Mouse (Mus musculus) left cerebral cortex, adult 2 months (tissue): ENCODE results near the gene Foxo3. TPM values are rescaled to one million over a fixed set of nuclear protein-coding genes. Genes with fewer than 3 reads are reported as not detected.
A peak's percentile ranks its signal among the peaks of the same experiment; 100 is the strongest.

Experiments used
- DNase-seq, 2 experiments: peaks; one replicate each; pipeline ENCODE4 v3.0.0; 2021 to 2022; ENCODE audit warnings: low spot score in 2 of 2, mixed read lengths in 1 of 2; ENCODE audit errors: extremely low spot score in 1 of 2
- H3K27ac ChIP-seq: fragments of 200-600 bp; 2 replicates; pipeline ENCODE4 v1.8.1; 2022
- H3K4me3 ChIP-seq: fragments of 200-600 bp; 2 replicates; pipeline ENCODE4 v1.8.1; 2022
- CTCF ChIP-seq: fragments of 200-600 bp; IDR thresholded peaks from 2 replicates; pipeline ENCODE4 v1.8.1; 2022; ENCODE audit warnings: antibody characterized with exemption, mild to moderate bottlenecking, moderate library complexity
- intact Hi-C: fragments of 180-260 bp; cut with DNase I; formaldehyde crosslinking; loops from one replicate; pipeline ENCODE4 v1.15.1; 2025
- total RNA-seq, 2 experiments: library from RNA; stranded (reverse); gene quantifications; 2 replicates each; pipeline ENCODE4 v1.2.3; 2021

The Foxo3 gene
- total RNA-seq, 2 experiments from 2014 or later = 74.6 to 77.5 TPM

- TF ChIP-seq CTCF = peak; percentile 26
- intact Hi-C loops = loop anchor here (2.0 to 10.0 kb wide), 4 partner anchors 467 to 863 kb away; partner anchors contain the start of gene Cd164
- DNase-seq = no peak
- H3K27ac ChIP-seq = no peak overlapping the region
- no peak overlapping the region for H3K4me3 ChIP-seq
Measured at GRCm38 (mm10) chr10:42297954-42298353, 21.4 kb upstream of the Foxo3 start.

- DNase-seq = no peak
- intact Hi-C loops = loop anchor here (2.0 to 10.0 kb wide), 4 partner anchors 466 to 862 kb away; partner anchors contain the start of gene Cd164
Measured at GRCm38 (mm10) chr10:42297109-42297508, 20.6 kb upstream of the Foxo3 start.

GRCm38 (mm10) chr10:42296559-42296958, 20.0 kb upstream of the Foxo3 start:
- no peak for DNase-seq
- intact Hi-C loops = loop anchor here (2.0 to 10.0 kb wide), 4 partner anchors 466 to 862 kb away; partner anchors contain the start of gene Cd164
- Histone ChIP-seq H3K4me3 (no peak overlapping the region), H3K27ac (no peak overlapping the region)
- TF ChIP-seq CTCF = no peak

More at GRCm38 (mm10) chr10:42297109-42297508, 20.6 kb upstream of the Foxo3 start:
- Histone ChIP-seq H3K4me3 (no peak overlapping the region), H3K27ac (no peak overlapping the region)
- TF ChIP-seq CTCF = peak; percentile 28

GRCm38 (mm10) chr10:42295028-42295427, 18.5 kb upstream of the Foxo3 start:
- intact Hi-C loops = loop anchor here (1.0 to 10.0 kb wide), 4 partner anchors 315 to 860 kb away; partner anchors contain the start of gene Cd164
- Histone ChIP-seq H3K4me3 (no peak overlapping the region), H3K27ac (no peak overlapping the region)
- TF ChIP-seq CTCF = peak; percentile 66
- DNase-seq = no peak

- intact Hi-C loops = loop anchor here (10.0 kb wide), 2 partner anchors 780 to 860 kb away; partner anchors contain the start of gene Cd164
Measured at GRCm38 (mm10) chr10:42294392-42294791, 17.8 kb upstream of the Foxo3 start.

GRCm38 (mm10) chr10:42293877-42294276, 17.3 kb upstream of the Foxo3 start:
- H3K4me3 ChIP-seq = no peak overlapping the region
- TF ChIP-seq CTCF = no peak
- intact Hi-C loops = loop anchor here (10.0 kb wide), 2 partner anchors 779 to 859 kb away; partner anchors contain the start of gene Cd164
- DNase-seq = no peak
- H3K27ac ChIP-seq = no peak overlapping the region

More at GRCm38 (mm10) chr10:42294392-42294791, 17.8 kb upstream of the Foxo3 start:
- Histone ChIP-seq H3K4me3 (no peak overlapping the region), H3K27ac (no peak overlapping the region)
- DNase-seq = no peak
- no peak for TF ChIP-seq CTCF

GRCm38 (mm10) chr10:42291360-42291759, 14.8 kb upstream of the Foxo3 start:
- intact Hi-C loops = loop anchor here (10.0 kb wide), 2 partner anchors 777 to 857 kb away; partner anchors contain the start of gene Cd164
- Histone ChIP-seq H3K4me3 (no peak overlapping the region), H3K27ac (no peak overlapping the region)
- TF ChIP-seq CTCF = peak; percentile 50
- DNase-seq = no peak

GRCm38 (mm10) chr10:42287666-42288065, 11.1 kb upstream of the Foxo3 start:
- no peak for TF ChIP-seq CTCF
- H3K27ac ChIP-seq = no peak overlapping the region
- H3K4me3 ChIP-seq = no peak overlapping the region
- intact Hi-C loops = no loop called here
- no peak for DNase-seq

GRCm38 (mm10) chr10:42278307-42278850, 1.8 kb upstream of the Foxo3 start:
- intact Hi-C loops = loop anchor here (1.0 to 10.0 kb wide), 4 partner anchors 264 to 446 kb away; partner anchors contain the start of gene Armc2
- DNase-seq = no peak
- TF ChIP-seq CTCF = no peak
- peak overlapping the region; percentile 78 for H3K4me3 ChIP-seq
- peak overlapping the region; percentile 95 for H3K27ac ChIP-seq

- no peak for TF ChIP-seq CTCF
- peak overlapping the region; percentile 78 for H3K4me3 ChIP-seq
- peak overlapping the region; percentile 98 for H3K27ac ChIP-seq
- DNase-seq = peak; percentile 98 to 99
- intact Hi-C loops = loop anchor here (1.0 to 10.0 kb wide), 7 partner anchors 27 to 468 kb away; partner anchors contain the start of genes Armc2, Cep57l1 and Sesn1
Measured at GRCm38 (mm10) chr10:42277476-42278306, 1.1 kb upstream of the Foxo3 start.

- TF ChIP-seq CTCF = no peak; the same call in 1 of the 2 replicates
- H3K4me3 ChIP-seq = peak overlapping the region; percentile 78
- intact Hi-C loops = loop anchor here (1.0 to 10.0 kb wide), 6 partner anchors 25 to 444 kb away; partner anchors contain the start of gene Armc2
- DNase-seq = no peak
- peak overlapping the region; percentile 98 for H3K27ac ChIP-seq
Measured at GRCm38 (mm10) chr10:42275871-42276501, 569 bp downstream of the Foxo3 start.
